Mouse (Mus musculus): ENCODE measurements at regions not wholly inside any gene's neighbourhood (a gene's known extent, or its start where the extent isn't known, plus 50 kb on each side); places are given as distances from the start of the nearest gene placed in this dataset.

- TF ChIP-seq CTCF (IDR thresholded peaks at IDR 0.05; ENCODE audit: borderline replicate concordance, extremely low read depth, insufficient read depth, insufficient read length): no peak
- no peak for TF ChIP-seq POLR2A (IDR thresholded peaks at IDR 0.05; ENCODE audit: borderline replicate concordance, extremely low read depth, insufficient read depth, insufficient read length, poor library complexity, severe bottlenecking)
Observed at GRCm38 (mm10) chr14:29851286-29851685, 116.8 kb upstream of the Selenok start.
